Mouse (Mus musculus): ENCODE results near the gene Gm20388.

- no peak for TF ChIP-seq CTCF (IDR thresholded peaks at IDR 0.05; ENCODE audit: low read depth)
- TF ChIP-seq EP300 (optimal IDR thresholded peaks at IDR 0.05) = no peak
These were observed 2127.4 kb downstream of the Gm20388 start for GRCm38 (mm10) chr8:122038076-122038475.
